Mouse (Mus musculus) effector memory CD4-positive, alpha-beta T cell, adult 5 months (primary cell): ENCODE measurements around the gene Olfr743. TPM values are rescaled to one million over a fixed set of nuclear protein-coding genes. Genes with fewer than 3 reads are reported as not detected.

Source experiments
- polyA plus RNA-seq: library from polyadenylated mRNA; unstranded; fragments of 100-300 nt; shearing (Covaris generic); gene quantifications from one replicate; pipeline ENCODE4 v1.2.1, GENCODE M21; 2017

Gene Olfr743
- not detected for polyA plus RNA-seq

GRCm38 (mm10) chr14:50521539-50521938 lies at the start of gene Olfr743:
Olfr743 (plus strand) TSS chr14:50521839.

GRCm38 (mm10) chr14:50472438-50472837 lies 49.2 kb upstream of the Olfr743 start, which contains the start of gene Olfr741:
Olfr741 (plus strand) TSS chr14:50472738.

GRCm38 (mm10) chr14:50503300-50503699 lies 18.3 kb upstream of the Olfr743 start, which contains the start of gene Olfr742:
Olfr742 (plus strand) TSS chr14:50503600.

Other genes starting within 250 kb of the Olfr743 start
- 0.16 TPM for gene Olfr732, start 237.6 kb upstream of the Olfr743 start, polyA plus RNA-seq
- gene Olfr733, start 220.3 kb upstream of the Olfr743 start, polyA plus RNA-seq, result not detected
- gene Olfr734, start 195.1 kb upstream of the Olfr743 start, polyA plus RNA-seq, result not detected
- gene Olfr735, start 173.0 kb upstream of the Olfr743 start, polyA plus RNA-seq, result not detected
- not detected for gene Tlr11, start 163.9 kb upstream of the Olfr743 start, polyA plus RNA-seq
- not detected for gene Olfr736, start 140.7 kb upstream of the Olfr743 start, polyA plus RNA-seq
- gene Olfr738, start 114.3 kb upstream of the Olfr743 start, polyA plus RNA-seq, result not detected
- gene Olfr739, start 103.2 kb upstream of the Olfr743 start, polyA plus RNA-seq, result not detected
- not detected for gene Olfr740, start 76.3 kb upstream of the Olfr743 start, polyA plus RNA-seq
- not detected for gene Olfr741, start 49.1 kb upstream of the Olfr743 start, polyA plus RNA-seq
- not detected for gene Olfr742, start 18.2 kb upstream of the Olfr743 start, polyA plus RNA-seq
- gene Olfr744, start 93.0 kb downstream of the Olfr743 start, polyA plus RNA-seq, result not detected
- not detected for gene Olfr745, start 117.5 kb downstream of the Olfr743 start, polyA plus RNA-seq
- not detected for gene Olfr746, start 125.2 kb downstream of the Olfr743 start, polyA plus RNA-seq
- gene Olfr747, start 171.4 kb downstream of the Olfr743 start, polyA plus RNA-seq, result not detected
- gene Olfr748, start 185.5 kb downstream of the Olfr743 start, polyA plus RNA-seq, result 0.14 TPM
- gene Olfr749, start 223.3 kb downstream of the Olfr743 start, polyA plus RNA-seq, result 0.37 TPM